Mouse (Mus musculus) skeletal muscle tissue, adult 2 months (tissue): ENCODE results near the gene Dok3.

Source experiments
- DNase-seq: peaks from one replicate; pipeline ENCODE4 v3.0.0-alpha.2; 2012; ENCODE audit warnings: low read depth, low spot score

Gene Dok3

DNA sequence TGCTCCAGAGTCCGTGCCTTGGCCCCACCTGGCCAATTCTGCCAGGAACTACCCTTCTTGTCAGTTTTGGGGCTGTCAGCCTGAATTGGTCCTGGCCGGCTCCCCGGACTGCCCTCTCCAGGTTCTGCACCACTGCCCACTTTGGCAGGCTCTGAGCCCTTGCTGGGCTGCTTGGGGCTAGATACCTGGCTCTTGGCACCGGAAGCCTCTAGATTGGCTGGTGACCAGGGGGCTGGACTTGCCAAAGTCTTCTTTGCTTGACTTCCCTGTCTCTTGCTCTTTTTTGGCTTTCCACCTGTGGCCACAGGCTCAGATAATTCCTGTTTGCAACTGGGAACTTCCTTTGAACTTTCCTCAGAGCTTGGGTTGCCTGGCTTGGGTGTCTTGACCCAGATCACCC lies 13.8 kb upstream of the Dok3 start:
- no peak for DNase-seq

DNA sequence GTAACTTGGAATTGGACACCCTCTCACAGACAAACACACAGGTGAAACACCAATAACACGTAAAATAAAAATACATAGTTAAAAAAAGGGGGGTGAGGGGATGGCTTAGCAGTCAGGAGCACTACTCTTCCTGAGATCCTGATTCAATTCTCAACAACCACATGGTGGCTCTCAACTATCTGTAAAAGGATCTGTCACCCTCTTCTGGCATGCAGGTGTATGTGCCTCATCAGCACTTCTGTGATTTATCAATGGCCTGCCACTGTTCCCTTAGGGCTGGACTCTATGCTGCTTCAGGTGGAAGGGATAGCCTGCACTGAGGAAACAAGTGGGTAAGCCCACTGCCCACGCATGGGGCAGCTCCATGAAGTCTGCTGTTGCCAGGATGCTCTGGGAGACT lies 11.8 kb upstream of the Dok3 start:
- no peak for DNase-seq

DNA sequence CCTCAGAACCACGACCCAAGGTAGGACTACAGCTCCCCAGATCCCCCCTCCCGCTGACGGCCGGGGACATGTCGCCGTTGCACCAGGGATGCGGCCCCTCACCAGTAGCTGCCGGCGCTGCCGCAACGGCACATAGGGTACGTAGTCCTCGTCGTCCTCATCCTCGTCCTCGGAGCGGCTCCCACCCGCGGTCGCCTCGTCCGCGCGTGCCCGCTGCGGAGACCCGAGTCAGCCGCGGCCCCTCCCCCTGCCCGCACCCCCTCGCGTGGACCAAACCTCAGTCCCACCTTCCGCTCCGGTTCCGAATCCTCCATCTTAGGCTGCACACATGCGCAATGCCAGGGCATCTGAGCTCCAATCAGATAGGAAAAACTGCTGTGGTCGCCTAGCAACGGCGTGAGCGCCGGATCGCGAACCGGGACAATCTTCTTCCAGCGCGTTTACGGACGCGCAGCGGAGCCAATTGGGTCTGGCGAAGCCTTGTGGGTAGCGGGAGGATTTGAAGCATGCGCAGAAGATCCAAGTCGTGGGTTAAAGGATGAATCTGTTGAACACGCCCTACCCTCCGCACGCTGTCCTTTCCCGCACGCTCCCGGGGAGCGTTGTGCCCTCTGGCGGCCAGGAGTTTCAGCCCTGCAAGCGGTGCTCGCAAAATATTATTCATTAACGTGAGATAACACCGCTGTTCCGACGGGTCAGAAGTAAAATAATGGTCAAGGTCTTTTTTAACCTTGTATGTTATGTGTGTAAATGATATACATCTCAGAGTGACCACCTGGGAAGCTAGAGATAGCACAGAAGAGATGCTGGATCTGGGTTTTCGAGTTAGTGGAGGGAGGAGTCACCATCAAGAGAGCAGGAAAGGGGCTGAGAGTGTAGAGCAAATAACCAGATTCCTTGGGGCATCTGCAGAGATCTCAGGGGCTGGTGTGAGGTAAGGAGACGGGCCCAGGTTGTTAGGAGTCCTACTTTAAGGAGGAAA lies 7.4 kb upstream of the Dok3 start, which contains the start of gene Ddx41:
Gene Ddx41 (minus strand): TSS at position 465 of the 982 bp plus-strand sequence.
- DNase-seq: peak; percentile 100

DNA sequence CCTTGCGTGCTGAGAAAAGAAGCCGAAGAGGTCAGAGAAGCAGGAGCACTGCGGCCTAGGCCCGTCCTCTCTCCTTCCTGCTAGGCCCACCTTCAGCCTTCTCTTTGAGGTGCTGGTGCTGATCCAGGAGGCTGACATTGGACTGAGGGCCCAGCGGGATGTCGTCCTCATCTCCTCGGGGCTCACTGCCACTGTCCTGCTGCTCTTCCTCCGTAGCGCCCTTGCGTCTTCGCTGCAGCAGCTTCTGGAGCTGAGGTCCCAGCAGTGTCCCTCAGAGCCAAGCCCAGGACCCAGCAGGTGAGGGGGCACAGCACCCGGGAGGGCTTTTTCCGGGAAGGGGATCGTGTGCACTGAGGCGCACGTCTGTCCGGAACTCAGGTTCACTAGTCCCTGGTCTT lies 6.7 kb upstream of the Dok3 start:
- DNase-seq: no peak

DNA sequence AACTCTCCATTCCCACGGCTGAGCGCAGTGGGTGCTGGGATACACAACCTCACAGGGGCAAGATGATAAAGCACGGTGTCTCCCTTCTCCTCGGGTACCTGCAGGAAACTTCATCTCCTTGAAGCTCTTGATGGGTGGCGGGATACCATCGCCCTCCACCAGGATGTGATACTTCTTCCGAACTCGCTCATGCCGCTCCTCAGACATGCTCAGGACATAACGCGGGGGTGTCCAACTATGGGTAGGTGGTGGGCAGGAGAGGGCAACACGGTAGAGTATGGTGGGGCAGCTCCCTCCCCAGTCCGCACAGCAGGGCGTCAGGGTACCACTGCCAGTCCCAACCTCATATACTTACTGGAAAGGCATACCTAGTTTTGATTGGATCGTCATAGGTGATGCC lies 6.1 kb upstream of the Dok3 start:
- DNase-seq: no peak

DNA sequence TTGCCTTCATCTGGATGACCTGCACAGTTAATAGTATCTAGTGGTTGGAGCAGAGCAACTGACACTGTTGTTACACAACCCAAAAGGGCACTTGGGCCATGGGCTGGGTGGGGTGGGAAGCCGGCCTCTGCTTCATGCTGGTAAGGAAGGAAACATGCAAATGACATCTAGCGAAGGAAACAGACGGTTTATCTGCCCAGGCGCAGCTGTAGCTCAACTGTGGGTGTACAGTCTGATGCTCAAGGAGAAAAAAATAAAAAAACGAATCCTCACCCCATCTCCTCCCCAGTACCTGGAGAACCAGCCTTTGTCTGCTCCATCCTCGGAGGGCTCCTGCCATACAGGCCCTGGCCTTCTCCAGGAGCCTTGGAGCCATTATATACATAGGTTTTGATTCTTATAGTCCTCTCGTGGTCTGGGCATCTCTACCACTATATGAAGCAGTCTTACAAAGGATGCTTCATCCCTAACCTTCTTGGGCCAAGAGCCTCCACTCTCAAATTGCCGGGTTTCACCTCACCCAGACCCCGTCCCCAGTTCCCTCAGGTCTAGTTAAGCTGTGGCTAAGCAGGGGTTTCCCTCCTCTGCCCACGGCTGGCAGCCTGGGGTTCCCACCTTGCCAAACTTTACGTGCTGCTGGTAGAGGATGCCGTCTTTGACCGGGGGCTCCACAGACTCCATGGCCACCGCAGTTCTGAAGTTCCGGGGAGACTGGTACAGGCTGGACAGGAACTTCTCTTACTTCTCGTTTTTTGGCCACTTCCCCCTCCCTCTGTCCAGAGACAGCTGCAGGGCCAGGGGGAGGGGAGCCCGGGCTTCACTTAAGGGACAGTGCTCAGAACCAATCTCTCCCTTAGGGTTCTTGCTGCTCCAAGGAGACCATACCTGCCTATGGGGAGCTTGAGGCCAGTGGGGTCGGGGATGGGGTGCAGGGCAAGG lies 993 bp downstream of the Dok3 start:
- no peak for DNase-seq

DNA sequence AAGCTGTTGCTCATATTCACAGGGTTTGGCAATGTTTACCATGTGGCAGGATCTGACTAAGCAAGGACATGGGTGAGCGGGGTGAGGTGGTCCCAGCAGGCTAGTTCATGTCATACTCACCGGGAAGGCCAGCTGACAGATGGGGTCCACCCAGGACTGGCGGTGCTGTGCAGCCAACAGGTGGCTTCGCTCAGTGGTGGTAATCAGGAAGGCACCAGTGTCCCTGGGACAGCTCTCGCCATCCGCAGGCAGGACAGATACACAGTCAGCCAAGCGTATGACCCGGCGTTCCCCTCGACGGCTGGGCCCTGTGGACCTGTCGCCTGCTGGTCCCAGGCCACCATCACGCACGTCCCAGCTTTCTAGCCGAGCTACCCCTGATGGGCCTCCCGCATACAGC lies 1.9 kb downstream of the Dok3 start:
- DNase-seq: no peak

DNA sequence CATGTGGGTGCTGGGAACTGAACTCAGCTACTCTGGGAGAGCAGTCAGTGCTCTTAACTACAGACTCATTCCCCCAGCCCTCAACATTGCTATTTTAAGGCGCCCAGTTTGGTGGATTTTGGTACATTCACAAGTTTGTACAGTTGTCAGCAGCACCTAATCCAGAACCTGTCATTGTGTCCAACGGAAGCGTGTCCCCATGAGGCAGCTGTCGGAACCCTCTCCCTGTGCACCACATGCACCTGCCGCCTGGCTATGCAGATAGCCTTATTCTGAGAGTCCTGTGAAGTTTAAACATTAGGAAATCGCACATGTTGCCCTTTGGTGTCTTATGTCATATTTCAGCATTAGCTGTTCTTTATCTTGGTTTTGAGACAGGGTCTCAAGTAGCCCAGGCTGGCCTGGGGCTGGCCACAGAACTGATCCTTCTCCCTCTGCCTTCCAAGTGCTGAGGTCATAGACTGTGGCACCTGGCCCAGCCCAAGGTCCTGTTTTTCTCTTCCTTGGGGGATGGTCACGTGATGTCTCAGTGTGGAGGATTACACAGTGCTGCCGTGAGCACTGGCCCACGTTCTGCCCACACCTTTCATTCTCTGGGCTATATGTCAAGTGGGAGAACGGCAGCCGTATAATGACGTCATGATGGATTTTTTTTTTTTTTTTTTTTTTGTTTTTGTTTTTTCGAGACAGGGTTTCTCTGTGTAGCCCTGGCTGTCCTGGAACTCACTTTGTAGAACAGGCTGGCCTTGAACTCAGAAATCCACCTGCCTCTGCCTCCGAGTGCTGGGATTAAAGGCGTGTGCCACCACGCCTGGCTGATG lies 3.2 kb downstream of the Dok3 start:
- no peak for DNase-seq

DNA sequence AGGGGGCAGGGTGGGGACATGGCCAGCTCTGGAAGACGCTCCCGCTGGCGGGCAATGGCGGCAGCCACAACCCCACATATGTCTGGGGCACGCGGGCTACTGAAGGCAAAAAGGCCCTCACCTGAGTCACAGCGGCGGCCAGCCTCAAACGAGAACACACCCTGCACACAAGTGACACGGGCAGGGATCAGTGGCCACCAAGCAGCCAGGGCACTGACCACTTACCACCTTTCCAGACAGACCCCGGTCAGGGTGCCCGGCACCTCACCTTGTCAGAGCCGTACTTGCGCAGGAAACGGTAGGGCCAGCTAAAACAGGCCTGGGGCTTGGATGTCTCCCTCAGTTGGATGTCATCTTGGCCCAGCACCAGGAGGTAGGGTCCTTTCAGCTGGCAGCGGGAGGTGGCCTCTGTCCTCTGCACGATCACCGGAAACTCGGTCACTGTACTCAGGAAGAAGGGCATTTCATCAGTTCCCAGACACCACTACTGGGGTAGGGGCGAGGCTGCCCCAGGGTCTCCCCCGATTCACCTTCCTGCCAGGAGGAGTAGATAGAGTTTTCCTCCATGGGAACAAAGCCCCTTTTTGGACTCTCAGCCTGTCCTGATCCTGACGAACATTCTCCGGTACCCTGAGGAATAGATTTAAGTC lies 5.0 kb downstream of the Dok3 start:
- DNase-seq: no peak

DNA sequence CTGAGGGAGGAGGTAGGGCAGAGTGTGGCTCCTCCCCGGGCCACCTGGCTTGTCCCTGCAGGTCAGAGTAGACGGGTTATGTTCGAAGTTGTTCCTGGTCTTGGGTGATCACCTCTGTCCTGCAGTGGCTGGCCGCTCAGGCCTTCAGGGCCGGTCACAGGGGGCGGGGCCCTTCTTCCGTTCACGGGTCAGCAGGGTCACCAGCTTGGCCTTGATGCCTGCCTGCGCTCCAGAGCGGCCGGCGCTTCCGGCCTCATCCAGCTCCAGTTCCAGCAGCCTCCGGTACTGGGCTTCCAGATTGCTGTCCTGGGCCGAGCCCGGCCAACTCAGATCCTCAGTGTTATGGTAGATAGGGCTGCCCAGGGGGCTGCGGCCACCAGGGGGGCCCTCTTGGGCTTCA lies 5.8 kb downstream of the Dok3 start:
- DNase-seq: no peak

DNA sequence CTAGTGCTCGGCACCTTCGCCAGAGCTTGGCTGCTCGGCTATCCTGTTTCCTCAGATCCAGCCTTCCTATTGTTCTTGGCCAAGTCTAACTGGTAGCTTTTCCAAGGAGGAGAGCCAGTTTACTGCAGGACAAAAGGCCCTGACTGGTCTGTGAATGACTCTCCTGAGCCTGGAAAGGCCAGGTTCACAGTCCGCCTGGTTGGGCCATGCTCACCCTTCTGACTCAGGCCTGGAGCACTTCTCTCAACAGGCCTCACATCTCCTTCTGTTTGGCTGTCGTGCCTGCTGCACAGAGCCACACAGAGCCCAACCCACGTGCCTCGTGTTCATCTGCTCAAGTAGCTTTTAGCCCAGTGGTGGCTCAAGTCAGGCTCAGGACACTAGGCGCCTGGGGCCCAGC lies 6.4 kb downstream of the Dok3 start:
- DNase-seq: no peak

DNA sequence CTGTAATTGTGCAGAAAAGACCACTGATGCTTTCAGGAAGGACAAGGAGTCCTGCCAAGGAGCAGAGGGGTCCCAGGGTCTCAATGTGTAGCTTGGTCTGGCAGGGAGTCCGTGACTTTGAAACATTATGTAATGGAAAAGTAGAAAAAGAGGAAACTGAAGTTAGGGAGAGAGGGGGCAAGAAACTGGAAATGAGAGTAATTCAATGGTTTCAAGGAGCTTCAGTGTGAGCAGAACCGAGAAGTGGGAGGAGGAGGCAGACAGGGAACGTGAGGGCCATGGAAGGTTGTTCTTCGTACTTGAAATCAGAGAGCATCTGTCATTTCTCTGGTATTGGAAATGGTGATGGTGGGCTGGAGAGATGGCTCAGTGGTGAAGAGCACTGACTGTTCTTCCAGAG lies 9.5 kb downstream of the Dok3 start:
- no peak for DNase-seq

DNA sequence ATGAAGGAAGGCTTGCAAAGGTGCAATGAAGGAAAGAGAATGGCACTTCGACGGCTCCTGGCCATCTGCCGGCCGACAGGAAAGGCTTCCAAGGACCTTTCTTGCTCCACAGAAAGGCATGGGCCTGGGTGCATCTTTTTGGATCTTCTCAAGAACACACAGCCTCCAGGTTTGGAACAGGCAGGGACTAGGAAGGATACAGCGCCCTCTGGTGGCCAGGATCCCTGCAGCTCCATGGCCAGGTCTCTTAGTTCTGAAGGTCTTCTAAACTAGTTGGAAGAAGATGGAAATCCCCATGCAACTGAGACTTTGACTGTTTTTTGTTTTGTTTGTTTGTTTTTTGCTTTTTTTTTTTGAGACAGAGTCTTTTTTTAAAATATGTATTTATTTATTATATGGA lies 12.1 kb downstream of the Dok3 start:
- DNase-seq: peak; percentile 76

DNA sequence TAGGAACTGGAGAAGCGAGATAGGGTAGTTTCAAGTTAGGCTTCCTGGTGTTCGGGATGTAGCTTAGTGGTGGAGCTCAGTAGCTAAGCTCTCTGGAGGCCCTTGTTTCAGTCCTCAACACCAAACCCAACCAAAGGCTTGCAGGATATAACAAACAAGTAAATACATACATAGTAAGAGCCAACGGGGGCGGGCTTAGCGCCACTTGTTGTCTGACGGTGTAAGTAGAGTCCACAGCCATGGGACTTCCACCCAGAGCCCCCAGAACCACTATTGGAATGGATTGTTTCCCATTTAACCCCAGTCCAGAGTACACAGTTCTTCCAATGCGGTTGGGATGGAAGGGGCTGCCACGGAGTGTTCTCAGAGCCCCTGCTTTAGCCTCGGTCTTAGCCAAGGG lies 15.3 kb downstream of the Dok3 start:
- no peak for DNase-seq

DNA sequence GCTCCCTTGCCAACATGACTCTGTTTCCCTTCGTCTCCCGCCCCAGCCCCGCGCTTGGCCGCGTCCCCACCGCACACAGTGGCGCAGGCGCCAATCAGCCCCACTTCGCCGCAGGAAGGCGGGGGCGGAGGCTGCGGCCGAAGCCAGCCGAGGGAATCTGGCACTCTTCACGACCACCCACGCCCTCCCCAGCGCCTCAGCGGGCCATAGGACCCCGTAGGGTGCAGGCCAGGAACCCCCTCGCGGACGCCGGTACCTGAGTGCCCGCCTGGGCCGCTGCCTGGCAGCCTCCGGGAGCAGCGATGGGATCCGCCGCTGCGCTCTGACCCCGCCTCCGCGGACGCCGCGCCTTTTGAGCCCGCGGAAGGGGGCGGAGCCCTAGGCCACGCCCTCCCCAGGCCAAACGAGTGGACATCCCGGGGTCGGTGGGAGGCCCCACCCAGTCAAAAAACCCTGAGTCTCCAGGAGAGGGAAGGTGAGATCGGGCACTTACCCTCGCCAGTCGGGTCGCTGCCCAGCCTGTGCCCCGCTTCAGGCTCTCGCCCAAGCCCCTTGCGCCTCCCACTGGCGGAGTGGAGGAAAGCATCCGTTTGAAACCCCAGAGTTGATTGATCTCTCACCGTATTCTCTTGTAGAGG lies 15.9 kb downstream of the Dok3 start, which contains the start of gene Pdlim7:
Gene Pdlim7 (minus strand): TSS at position 566 of the 638 bp plus-strand sequence.
- peak; percentile 94 for DNase-seq

DNA sequence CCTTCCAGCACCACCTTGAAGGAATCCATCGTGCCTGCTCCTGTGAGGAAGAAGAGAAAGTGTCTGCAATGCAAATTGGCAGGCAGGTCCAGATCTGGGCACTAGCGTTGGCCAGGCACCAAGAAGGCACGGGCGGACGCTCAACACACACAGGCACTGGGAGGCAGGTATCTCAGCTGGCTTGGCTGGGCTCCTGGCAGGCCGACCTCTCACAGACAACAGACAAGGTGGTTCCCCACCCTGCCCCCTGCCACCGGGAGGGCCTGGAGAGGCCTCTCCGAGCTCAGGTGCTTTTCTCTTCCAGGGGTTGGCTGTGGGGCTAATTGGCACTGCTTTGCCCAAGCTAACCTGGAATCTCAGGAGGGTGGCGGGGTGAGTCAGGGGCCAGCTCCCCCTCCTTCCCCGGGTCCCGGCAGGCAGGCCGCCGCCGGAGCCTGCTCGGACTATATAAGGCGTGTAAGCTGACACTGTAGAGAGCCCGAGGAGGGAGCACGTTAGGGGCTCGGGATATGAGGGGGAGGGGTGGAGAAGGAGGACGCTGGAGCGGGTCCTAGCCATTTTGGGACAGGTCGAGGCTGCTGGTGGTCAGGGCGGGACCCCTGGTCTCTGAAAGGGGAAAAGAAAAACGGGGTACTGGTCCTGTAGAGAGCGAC lies 16.6 kb downstream of the Dok3 start:
- DNase-seq: peak; percentile 87

DNA sequence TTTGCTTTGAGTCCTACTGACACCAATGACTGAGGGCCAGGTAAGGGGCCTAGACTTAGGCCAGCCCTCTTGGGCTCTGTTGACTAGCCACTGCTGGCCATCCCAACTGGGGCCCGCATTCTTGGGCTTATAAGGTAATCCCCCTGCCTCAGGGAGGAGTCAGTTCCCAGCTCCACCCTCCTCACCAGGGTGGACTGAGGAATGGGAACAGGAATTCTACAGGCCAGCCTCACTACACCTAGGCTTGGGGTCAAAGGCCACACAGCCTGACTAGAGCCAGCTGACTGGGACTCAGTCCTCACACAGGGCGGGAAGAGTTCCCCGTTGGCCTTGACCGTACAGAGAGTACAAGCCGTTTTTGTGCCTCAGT lies 17.6 kb downstream of the Dok3 start:
- DNase-seq: no peak

DNA sequence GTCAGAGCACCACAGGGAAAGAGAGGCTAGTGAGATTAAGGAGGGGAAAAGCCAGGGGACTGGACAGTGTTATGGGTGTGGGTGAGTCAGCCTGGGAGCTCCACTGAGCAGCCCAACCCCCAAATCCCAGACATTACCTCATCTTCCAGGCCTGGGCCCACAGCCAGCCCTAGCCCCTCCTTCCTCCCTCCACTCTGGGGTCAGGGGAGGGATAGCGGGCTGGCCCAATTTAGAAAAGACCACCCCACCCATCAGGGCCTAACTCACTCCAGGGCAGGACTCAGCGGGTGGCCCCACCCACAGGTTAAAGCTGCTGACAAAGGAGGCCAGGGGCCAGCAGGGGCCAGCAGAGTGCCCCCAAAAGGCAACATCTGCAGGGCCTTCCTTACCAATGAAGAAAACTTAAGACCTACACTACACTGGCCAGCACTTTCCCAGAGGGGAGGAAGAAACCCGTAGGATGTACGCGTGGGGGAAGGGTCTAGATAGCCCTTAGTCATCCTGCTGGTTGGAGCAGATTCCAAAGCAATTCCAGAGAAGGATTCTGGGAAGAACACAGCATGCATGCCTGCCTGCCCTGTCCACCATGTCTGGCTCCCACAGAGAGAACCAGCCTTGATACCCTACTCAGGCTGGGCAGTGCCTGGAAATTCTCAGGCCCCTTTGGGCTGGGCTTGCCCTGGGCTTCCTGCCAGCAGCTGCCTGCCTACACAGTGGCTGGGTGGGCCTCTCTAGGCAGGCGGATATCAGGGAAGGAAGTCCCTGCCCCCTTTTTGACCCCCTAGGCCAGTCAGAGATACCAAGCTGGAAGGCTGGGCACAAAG lies 18.2 kb downstream of the Dok3 start:
- peak; percentile 82 for DNase-seq

DNA sequence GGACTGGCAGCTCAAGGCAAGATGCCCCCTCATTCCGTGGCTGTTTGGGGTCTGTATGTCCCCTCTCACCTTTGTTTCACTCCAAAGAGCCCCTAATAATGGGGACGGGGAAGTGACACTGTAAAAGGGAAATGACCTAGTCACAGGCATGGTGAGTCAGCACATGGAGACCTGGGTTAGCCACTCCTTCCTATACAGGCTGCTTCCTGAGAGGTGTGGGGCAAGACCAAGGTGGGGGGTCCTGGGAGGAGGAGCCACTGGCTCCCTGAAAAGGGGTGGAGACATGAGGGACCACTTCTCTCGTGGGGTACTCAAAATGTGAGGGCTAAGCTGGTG lies 18.8 kb downstream of the Dok3 start:
- no peak for DNase-seq
